Mouse (Mus musculus): ENCODE data around the gene Calb2.

DNA sequence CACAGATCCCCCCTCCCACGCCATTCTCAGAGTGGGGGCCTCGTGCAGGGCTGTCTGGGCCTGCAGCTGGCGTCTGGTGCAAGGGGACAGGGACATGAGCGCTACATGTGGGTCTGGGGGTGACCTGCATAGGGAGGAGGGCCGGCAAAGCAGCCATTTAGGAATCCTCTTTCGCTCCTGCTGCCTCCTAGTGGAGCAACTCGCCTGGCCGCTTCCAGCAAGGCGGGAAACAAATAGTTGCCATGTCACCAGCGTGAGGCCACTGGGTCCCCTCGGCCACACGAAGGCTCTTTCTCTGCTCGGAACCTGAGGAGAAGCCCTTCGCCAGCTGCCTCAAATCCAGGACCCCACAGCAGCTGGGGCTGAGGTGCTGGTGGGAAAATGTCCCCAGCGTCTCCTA, 66.3 kb downstream of the Calb2 start:
- TF ChIP-seq CHD2 (IDR thresholded peaks at IDR 0.05; ENCODE audit: low read depth, low read length) (no peak), ZNF384 (IDR thresholded peaks at IDR 0.05; ENCODE audit: low read depth, low read length) (no peak), MAFK (IDR thresholded peaks at IDR 0.05; ENCODE audit: insufficient read depth, low read depth, low read length) (no peak), HCFC1 (IDR thresholded peaks at IDR 0.05; ENCODE audit: borderline replicate concordance, insufficient read depth, low read length) (no peak)
